8 mouse cellular contexts compared by ENCODE assay signal in the genomic region with DNA sequence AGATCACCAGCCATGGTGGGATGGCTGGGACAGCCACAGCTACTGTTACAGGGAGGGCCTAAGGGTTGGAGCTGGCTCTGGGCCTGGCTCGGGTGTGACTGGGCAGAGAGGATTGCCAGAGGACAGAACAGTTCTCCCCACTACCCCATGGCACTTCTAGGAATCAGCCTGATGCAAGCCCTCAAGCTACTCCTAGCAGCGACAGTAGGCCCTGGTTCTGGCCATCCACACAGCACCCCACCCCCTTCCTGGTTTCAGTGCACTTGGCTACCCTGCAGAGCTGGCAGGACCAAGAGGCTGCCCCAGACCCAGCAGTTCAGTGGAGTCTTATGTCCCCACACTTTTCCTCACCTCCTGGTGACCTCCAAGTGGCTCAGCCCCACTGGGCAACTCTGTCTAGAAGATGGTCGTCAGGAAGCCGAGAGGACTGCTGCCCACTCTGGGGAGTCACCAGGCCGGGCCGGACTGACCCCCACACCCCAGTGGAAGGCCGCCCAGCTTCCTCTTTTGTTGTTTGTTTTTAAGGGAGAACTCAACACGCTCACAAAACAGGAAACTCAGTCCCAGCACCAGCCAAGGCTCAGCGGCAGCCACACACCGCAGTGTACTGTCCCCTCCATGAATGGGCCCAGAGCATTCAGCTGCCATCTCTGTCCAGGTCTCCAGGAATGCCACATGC. TPM values are rescaled to one million over a fixed set of nuclear protein-coding genes. Genes with fewer than 3 reads are reported as not detected.
DNase-seq lines count a peak whose midpoint lies in the region; ATAC-seq and TF ChIP-seq lines count a peak whose summit lies in the region.

No protein-coding gene starts in this region.

- WGBS in liver, embryonic 12.5 days (ENCODE audit: insufficient replicate concordance): 65% methylated on average over 10 of the region's 10 CpGs
- 62% methylated on average over 10 of the region's 10 CpGs for WGBS in liver, embryonic 11.5 days
- WGBS in heart, adult 2 months: 19% methylated on average over 10 of the region's 10 CpGs
- whole genome bisulfite sequencing in hindbrain, postnatal 0 days: 61% methylated on average over 10 of the region's 10 CpGs

- H3K4me1 ChIP-seq in liver, embryonic 12.5 days: peaks cover 64% of the 10 kb centered on the region
- peaks cover 30% of the 10 kb centered on the region for H3K4me1 ChIP-seq in liver, embryonic 11.5 days (replicated peaks; ENCODE audit: control insufficient read depth, insufficient read depth, low read length)
- H3K4me1 ChIP-seq in heart, adult 2 months (ENCODE audit: control insufficient read depth, insufficient read depth, low read length): peaks cover 58% of the 10 kb centered on the region
- H3K4me1 ChIP-seq in hindbrain, postnatal 0 days (ENCODE audit: insufficient read depth, low read length): peaks cover 54% of the 10 kb centered on the region

- no peaks in the 10 kb centered on the region for H3K27me3 ChIP-seq in liver, embryonic 12.5 days (replicated peaks)
- H3K27me3 ChIP-seq in liver, embryonic 11.5 days (replicated peaks; ENCODE audit: control insufficient read depth, insufficient read depth, low read length): no peaks in the 10 kb centered on the region
- no peaks in the 10 kb centered on the region for H3K27me3 ChIP-seq in heart, adult 2 months (ENCODE audit: control insufficient read depth, insufficient read depth, low read length)
- H3K27me3 ChIP-seq in hindbrain, postnatal 0 days (ENCODE audit: insufficient read depth, low read length): no peaks in the 10 kb centered on the region

- no peak for DNase-seq in liver, embryonic 11.5 days (ENCODE audit: low spot score)
- DNase-seq in heart, adult 2 months: peak; percentile 71 to 81
- DNase-seq in hindbrain, postnatal 0 days (ENCODE audit: low spot score): no peak
- DNase-seq in skeletal muscle tissue, adult 2 months (ENCODE audit: low read depth, low spot score): peak; percentile 76
- no peak for DNase-seq in embryo, embryonic 10 days (ENCODE audit: low spot score)
- no peak for DNase-seq in yolk sac, embryonic 10.5 days (ENCODE audit: low spot score)

- TF ChIP-seq POLR2A in heart, adult 2 months (IDR thresholded peaks at IDR 0.05; ENCODE audit: insufficient read depth, low read depth, low read length): no peak

- no peak overlapping the region for H3K4me2 ChIP-seq in liver, embryonic 12.5 days
- H3K4me2 ChIP-seq in liver, embryonic 11.5 days: no peak overlapping the region; the same call in 1 of the 2 replicates
- no peak overlapping the region for H3K4me2 ChIP-seq in hindbrain, postnatal 0 days (ENCODE audit: low read depth, low read length)

- H3K9ac ChIP-seq in liver, embryonic 12.5 days: no peak overlapping the region
- no peak overlapping the region for H3K9ac ChIP-seq in liver, embryonic 11.5 days (ENCODE audit: low read depth, low read length)
- H3K9ac ChIP-seq in heart, adult 2 months (ENCODE audit: low read depth, low read length): peak overlapping the region; percentile 21
- H3K9ac ChIP-seq in hindbrain, postnatal 0 days (replicated peaks; ENCODE audit: low read length): no peak overlapping the region

- no peak for ATAC-seq in liver, embryonic 12.5 days
- ATAC-seq in liver, embryonic 11.5 days (replicated peaks; ENCODE audit: low FRiP score): no peak
- ATAC-seq in hindbrain, postnatal 0 days: no peak; the same call in 1 of the 2 replicates
- no peak for ATAC-seq in inflammation-experienced regulatory T-cells, adult 6 months

- peak; percentile 84 for TF ChIP-seq EP300 in heart, adult 2 months (IDR thresholded peaks at IDR 0.05; ENCODE audit: insufficient read depth, low read depth, low read length)

- H3K9me3 ChIP-seq in liver, embryonic 12.5 days (replicated peaks): no peaks in the 10 kb centered on the region
- no peaks in the 10 kb centered on the region for H3K9me3 ChIP-seq in liver, embryonic 11.5 days (ENCODE audit: control insufficient read depth, low read length)
- H3K9me3 ChIP-seq in hindbrain, postnatal 0 days (ENCODE audit: low read length): no peaks in the 10 kb centered on the region

- H3K27ac ChIP-seq in liver, embryonic 12.5 days: peak overlapping the region; percentile 20; the same call in 1 of the 2 replicates
- H3K27ac ChIP-seq in liver, embryonic 11.5 days (ENCODE audit: low read depth, low read length): no peak overlapping the region; the same call in 1 of the 2 replicates
- H3K27ac ChIP-seq in heart, adult 2 months: peak overlapping the region; percentile 74
- peak overlapping the region; percentile 36; the same call in 1 of the 2 replicates for H3K27ac ChIP-seq in hindbrain, postnatal 0 days

- no peak overlapping the region for H3K4me3 ChIP-seq in liver, embryonic 12.5 days
- no peak overlapping the region for H3K4me3 ChIP-seq in liver, embryonic 11.5 days (ENCODE audit: low read depth, low read length)
- H3K4me3 ChIP-seq in heart, adult 2 months: no peak overlapping the region; the same call in 1 of the 2 replicates
- H3K4me3 ChIP-seq in hindbrain, postnatal 0 days (ENCODE audit: low read length): no peak overlapping the region

- H3K79me2 ChIP-seq in heart, adult 2 months (replicated peaks; ENCODE audit: control insufficient read depth, insufficient read depth, low read length): peaks cover 28% of the 10 kb centered on the region

- TF ChIP-seq CTCF in heart, adult 2 months (IDR thresholded peaks at IDR 0.05): no peak
- TF ChIP-seq CTCF in hindbrain, postnatal 0 days (IDR thresholded peaks at IDR 0.05; ENCODE audit: low read depth): no peak

- intact Hi-C loops in heart, adult 2 months (cut with DNase I): no loop called here

- peaks cover 91% of the 10 kb centered on the region for H3K36me3 ChIP-seq in liver, embryonic 12.5 days
- peaks cover 38% of the 10 kb centered on the region for H3K36me3 ChIP-seq in liver, embryonic 11.5 days (ENCODE audit: control insufficient read depth, insufficient read depth, low read length)
- peaks cover 10% of the 10 kb centered on the region for H3K36me3 ChIP-seq in heart, adult 2 months (ENCODE audit: control insufficient read depth, insufficient read depth, low read length)
- peaks cover 42% of the 10 kb centered on the region for H3K36me3 ChIP-seq in hindbrain, postnatal 0 days (ENCODE audit: insufficient read depth, low read length)

RNA-seq across cellular contexts. Expression of a gene that starts 6.9 kb away (rescaled TPM):
- 76.6 and 81.8 TPM in 2 replicates for polyA plus RNA-seq in liver, embryonic 12.5 days (2016; fragmentation: Nextera tagmentation; extraction: Ambion mirVana)
- polyA plus RNA-seq in liver, embryonic 11.5 days (2014; fragmentation: Nextera tagmentation; extraction: Ambion mirVana): 54.9 and 62.9 TPM in 2 replicates
- 100 to 1,000 TPM; 189 to 207 TPM for total RNA-seq in heart, adult 2 months (2021)
- 148 and 149 TPM in 2 replicates for polyA plus RNA-seq in heart, adult 2 months (2012; rRNA removed)
- total RNA-seq in hindbrain, postnatal 0 days (2014; rRNA removed): 179 and 197 TPM in 2 replicates
- 90.8 and 97.4 TPM in 2 replicates for polyA plus RNA-seq in hindbrain, postnatal 0 days (2015; fragmentation: Nextera tagmentation; extraction: Ambion mirVana)
- 10 to 100 TPM; 20.2 to 26.3 (median 21.0) TPM for polyA plus RNA-seq in inflammation-experienced regulatory T-cells, adult 6 months (2017; shearing (Covaris generic))

RNA-seq across cellular contexts. Expression of a gene that starts 10.9 kb away (rescaled TPM):
- polyA plus RNA-seq in liver, embryonic 12.5 days (2016; fragmentation: Nextera tagmentation; extraction: Ambion mirVana): 1.0 and 1.2 TPM in 2 replicates
- 0.96 and 1.7 TPM in 2 replicates for polyA plus RNA-seq in liver, embryonic 11.5 days (2014; fragmentation: Nextera tagmentation; extraction: Ambion mirVana)
- 1 to 10 TPM; 4.4 to 5.9 TPM for total RNA-seq in heart, adult 2 months (2021)
- polyA plus RNA-seq in heart, adult 2 months (2012; rRNA removed): 9.5 and 13.6 TPM in 2 replicates
- 3.3 and 12.1 TPM in 2 replicates for total RNA-seq in hindbrain, postnatal 0 days (2014; rRNA removed)
- 2.2 and 3.7 TPM in 2 replicates for polyA plus RNA-seq in hindbrain, postnatal 0 days (2015; fragmentation: Nextera tagmentation; extraction: Ambion mirVana)
- polyA plus RNA-seq in inflammation-experienced regulatory T-cells, adult 6 months (2017; shearing (Covaris generic)): 1 to 10 TPM; 3.7 to 4.3 (median 3.8) TPM

RNA-seq across cellular contexts. Expression of a gene that starts 23.3 kb away (rescaled TPM):
- 126 and 137 TPM in 2 replicates for polyA plus RNA-seq in liver, embryonic 12.5 days (2016; fragmentation: Nextera tagmentation; extraction: Ambion mirVana)
- 216 and 222 TPM in 2 replicates for polyA plus RNA-seq in liver, embryonic 11.5 days (2014; fragmentation: Nextera tagmentation; extraction: Ambion mirVana)
- total RNA-seq in heart, adult 2 months (2021): 10 to 100 TPM; 32.0 to 38.7 TPM
- 38.4 and 39.4 TPM in 2 replicates for polyA plus RNA-seq in heart, adult 2 months (2012; rRNA removed)
- total RNA-seq in hindbrain, postnatal 0 days (2014; rRNA removed): 24.1 and 34.8 TPM in 2 replicates
- polyA plus RNA-seq in hindbrain, postnatal 0 days (2015; fragmentation: Nextera tagmentation; extraction: Ambion mirVana): 59.3 and 62.2 TPM in 2 replicates
- 10 to 100 TPM; 34.6 to 68.7 (median 39.4) TPM for polyA plus RNA-seq in inflammation-experienced regulatory T-cells, adult 6 months (2017; shearing (Covaris generic))

RNA-seq across cellular contexts. Expression of a gene that starts 47.9 kb away (rescaled TPM):
- 5.2 and 5.6 TPM in 2 replicates for polyA plus RNA-seq in liver, embryonic 12.5 days (2016; fragmentation: Nextera tagmentation; extraction: Ambion mirVana)
- polyA plus RNA-seq in liver, embryonic 11.5 days (2014; fragmentation: Nextera tagmentation; extraction: Ambion mirVana): 5.6 and 7.4 TPM in 2 replicates
- total RNA-seq in heart, adult 2 months (2021): 100 to 1,000 TPM; 150 to 173 TPM
- polyA plus RNA-seq in heart, adult 2 months (2012; rRNA removed): 85.2 and 98.2 TPM in 2 replicates
- total RNA-seq in hindbrain, postnatal 0 days (2014; rRNA removed): 2.6 and 7.5 TPM in 2 replicates
- polyA plus RNA-seq in hindbrain, postnatal 0 days (2015; fragmentation: Nextera tagmentation; extraction: Ambion mirVana): 8.4 and 9.2 TPM in 2 replicates
- polyA plus RNA-seq in inflammation-experienced regulatory T-cells, adult 6 months (2017; shearing (Covaris generic)): 1 to 10 TPM in 2 of 3 experiments, under 1 TPM in 1; 0.99 to 1.9 (median 1.6) TPM

RNA-seq across cellular contexts. Expression of a gene that starts 52.5 kb away (rescaled TPM):
- 5.0 and 5.2 TPM in 2 replicates for polyA plus RNA-seq in liver, embryonic 12.5 days (2016; fragmentation: Nextera tagmentation; extraction: Ambion mirVana)
- polyA plus RNA-seq in liver, embryonic 11.5 days (2014; fragmentation: Nextera tagmentation; extraction: Ambion mirVana): 7.9 and 8.0 TPM in 2 replicates
- 10 to 100 TPM; 10.8 to 11.5 TPM for total RNA-seq in heart, adult 2 months (2021)
- 9.6 and 10.7 TPM in 2 replicates for polyA plus RNA-seq in heart, adult 2 months (2012; rRNA removed)
- 118 and 123 TPM in 2 replicates for total RNA-seq in hindbrain, postnatal 0 days (2014; rRNA removed)
- polyA plus RNA-seq in hindbrain, postnatal 0 days (2015; fragmentation: Nextera tagmentation; extraction: Ambion mirVana): 34.0 and 39.0 TPM in 2 replicates
- 1 to 10 TPM; 2.4 to 5.1 (median 4.1) TPM for polyA plus RNA-seq in inflammation-experienced regulatory T-cells, adult 6 months (2017; shearing (Covaris generic))

Comparison
In these comparisons a context has a peak if more than half of its experiments do, and no peak if none do; other contexts are left out.
1. DNase-seq: peak in heart, adult 2 months (2 of 2) and skeletal muscle tissue, adult 2 months (single experiment); none in liver, embryonic 11.5 days (single experiment), hindbrain, postnatal 0 days (single experiment), embryo, embryonic 10 days (single experiment) and yolk sac, embryonic 10.5 days (single experiment).